Mouse (Mus musculus) frontal cortex, postnatal 36 days (tissue): ENCODE data around the gene Abcg8.
A peak's percentile ranks its signal among the peaks of the same experiment; 100 is the strongest.

Experiments
- DNase-seq, 2 experiments: peaks; one replicate each; pipeline ENCODE4 v3.0.0; 2022; ENCODE audit warnings: low spot score in 2 of 2

Gene Abcg8

GRCm38 (mm10) chr17:84709403-84709851 lies 33.3 kb downstream of the Abcg8 start:
- peak in 1 of 2 experiments; percentile 33 for DNase-seq

- peak; percentile 48 to 65 for DNase-seq
These were observed 37.6 kb downstream of the Abcg8 start for GRCm38 (mm10) chr17:84713563-84714164.

DNA sequence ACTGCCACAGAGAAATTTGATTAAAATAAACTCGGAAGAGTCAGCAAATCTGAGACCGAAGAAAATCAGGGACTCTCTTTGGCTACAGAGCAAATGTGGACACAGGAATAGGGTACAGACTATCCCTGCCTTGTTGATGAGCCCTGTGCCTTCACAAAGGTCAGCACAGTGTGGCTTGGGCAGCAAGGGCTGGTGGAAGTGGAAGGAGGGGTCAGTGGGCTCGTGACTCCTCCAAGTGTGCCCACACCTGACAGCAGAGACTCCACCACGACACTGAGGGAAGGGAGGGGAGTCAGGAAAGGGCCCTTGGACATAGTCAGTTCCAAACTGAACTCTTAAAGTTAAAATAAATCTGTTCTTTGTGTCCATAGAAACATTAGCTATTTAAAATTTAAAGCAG lies 38.8 kb downstream of the Abcg8 start:
- DNase-seq = no peak

DNA sequence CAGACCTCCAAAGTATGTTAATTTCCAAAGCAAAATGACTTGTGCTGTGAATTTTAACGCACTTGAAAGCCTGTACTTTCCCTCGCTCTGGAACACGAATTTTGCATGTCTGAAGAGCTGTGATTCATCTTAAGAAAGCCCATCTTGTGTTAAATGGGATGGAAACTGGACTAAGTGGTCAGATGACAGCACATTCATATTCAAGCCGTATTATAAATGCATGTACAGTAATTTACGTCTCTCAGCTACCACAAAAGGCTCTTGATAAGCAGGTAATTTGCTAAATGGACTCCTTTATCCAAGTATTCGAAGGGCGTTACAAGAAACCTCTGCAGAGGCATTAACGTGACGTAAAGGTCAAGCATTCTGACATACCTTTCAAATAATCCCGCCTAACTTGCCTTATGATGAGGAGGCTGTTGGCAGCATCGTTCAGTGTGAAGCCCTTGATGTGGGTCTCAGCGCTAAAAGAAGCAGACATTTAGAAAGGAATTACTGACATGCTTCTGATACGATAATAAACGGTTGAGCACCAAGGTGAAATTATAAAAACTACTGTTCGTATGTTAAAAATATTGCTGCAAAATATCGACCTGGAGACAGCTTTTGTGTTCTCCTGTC lies 40.3 kb downstream of the Abcg8 start:
- DNase-seq = no peak

DNA sequence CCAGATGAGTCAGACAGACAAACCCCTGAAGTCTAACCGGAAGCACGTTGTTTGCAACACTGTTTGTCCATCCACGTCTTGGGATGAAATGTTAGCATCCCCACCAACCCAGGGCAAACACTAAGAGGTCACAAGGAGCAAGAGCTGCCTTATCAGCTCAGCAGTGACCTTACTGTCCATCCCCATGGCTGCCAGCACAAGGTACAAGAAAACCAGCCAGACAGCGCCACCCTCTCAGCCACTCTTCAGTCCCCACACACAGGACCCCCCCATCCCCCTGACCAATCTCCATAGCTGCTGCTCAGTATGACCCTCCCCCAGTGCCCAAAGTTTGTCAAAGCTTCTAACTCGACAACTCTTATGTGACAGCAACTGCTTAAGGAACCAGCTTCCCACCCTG lies 41.3 kb downstream of the Abcg8 start:
- DNase-seq = no peak

DNA sequence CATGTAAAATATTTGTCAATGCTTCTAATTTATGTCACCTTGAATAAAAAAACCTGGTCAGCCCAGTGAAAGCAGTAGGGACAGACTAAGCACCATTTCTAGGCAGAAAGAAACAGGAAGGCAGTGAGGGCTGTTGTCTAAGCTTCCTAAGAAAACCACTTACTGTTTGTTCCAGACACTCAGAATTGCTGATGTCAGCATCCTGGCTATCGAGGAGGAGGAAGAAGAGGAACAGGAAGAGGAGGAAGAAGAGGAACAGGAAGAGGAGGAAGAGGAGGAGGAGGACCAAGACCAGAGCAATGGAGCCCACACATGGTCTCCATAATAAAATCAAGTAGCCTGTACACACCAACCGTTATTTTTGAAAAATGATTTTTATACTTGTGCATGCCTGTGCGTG lies 43.0 kb downstream of the Abcg8 start:
- no peak for DNase-seq

- DNase-seq = peak in 1 of 2 experiments; percentile 23
These were observed 47.9 kb downstream of the Abcg8 start for GRCm38 (mm10) chr17:84724028-84724427.

GRCm38 (mm10) chr17:84725163-84725562 lies 49.1 kb downstream of the Abcg8 start:
- DNase-seq = no peak

DNA sequence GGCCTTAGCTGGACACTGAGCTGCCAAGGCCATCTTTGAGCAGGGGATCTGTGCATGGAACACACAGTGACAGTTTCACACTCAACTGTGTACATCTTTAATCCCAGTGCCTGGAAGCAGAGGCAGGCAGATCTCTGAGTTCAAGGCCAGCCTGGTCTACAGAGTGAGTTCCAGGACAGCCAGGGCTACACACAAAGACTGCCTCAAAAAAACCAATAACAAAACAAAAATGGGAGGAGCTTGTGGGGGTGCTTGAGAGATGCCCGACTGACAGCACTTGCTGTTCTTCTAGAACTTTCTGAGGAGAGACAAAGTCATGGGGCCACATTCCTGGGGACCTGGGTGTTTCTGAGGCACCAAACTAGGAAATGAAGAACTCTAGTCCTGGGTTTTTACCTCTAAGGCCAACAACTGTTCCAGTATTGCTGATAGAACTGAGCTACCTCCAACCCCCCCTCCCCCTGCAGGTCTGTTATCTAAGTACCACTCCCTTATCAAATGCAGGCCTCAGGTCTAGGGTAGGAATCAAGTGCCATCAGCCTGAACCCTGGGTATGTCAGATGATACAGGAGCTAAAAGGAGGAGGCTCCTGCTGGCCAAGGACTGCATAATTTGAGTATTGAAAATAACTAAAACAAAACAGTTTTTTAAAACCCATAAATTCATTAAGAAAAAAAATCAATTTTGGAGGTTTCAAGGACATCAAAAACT lies 52.3 kb downstream of the Abcg8 start:
- no peak for DNase-seq

GRCm38 (mm10) chr17:84729140-84729539 lies 53.0 kb downstream of the Abcg8 start:
- no peak for DNase-seq

- DNase-seq = no peak
These were observed 55.3 kb downstream of the Abcg8 start for GRCm38 (mm10) chr17:84731361-84731760.

GRCm38 (mm10) chr17:84732612-84733011 lies 56.5 kb downstream of the Abcg8 start:
- DNase-seq = no peak

DNA sequence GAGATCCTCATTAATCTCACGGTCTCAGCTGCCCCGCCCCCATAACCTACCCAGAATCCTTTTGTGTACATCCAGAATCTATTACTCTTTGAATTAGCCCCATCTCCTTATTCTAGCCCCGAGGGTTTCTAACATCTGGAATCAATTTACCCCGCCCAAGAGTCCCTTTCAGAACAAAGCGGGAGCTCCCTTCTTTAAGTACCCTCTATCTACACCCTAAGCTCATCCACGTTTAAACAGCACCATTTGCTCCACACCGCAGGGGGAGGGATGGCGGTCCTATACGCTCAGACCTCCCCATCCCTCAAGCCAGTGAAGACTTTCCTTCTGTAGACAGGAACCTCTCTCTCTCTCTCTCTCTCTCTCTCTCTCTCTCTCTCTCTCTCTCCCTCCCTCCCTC lies 60.6 kb downstream of the Abcg8 start:
- DNase-seq = no peak

DNA sequence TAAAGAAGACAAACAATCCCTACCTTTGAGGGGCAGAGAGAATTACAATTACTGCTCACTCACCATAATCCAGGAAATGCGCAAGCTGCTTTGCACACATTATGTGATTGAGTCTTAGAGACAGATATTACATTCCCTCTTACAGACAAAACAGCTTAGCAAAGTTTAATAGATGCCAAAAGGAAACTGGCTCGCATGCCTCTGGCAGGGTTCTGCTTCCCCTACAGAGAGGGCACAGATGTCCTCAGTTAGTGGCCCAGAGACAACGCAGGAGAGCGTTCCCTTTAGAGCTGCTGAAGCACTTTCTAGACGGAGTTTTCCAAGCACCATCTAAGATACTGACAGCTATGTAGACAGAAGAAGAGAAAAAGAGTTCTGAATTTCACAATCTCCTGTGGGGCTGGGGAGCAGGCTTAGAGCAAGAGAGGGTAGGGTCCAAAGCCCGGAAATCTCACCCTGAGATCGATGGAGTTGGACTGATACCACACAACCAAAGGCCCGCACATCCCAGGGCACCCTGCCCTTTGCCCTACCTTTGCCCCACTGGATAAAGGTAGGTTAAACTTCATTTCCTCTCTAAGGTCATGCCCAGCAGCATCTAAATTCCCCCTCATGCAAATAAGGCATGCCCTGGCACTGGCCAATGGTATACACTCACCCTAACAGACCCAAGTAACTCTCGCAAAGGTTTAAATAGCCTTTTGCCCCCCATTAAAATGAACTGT lies 62.1 kb downstream of the Abcg8 start:
- no peak for DNase-seq

- DNase-seq = no peak
These were observed 68.2 kb downstream of the Abcg8 start for GRCm38 (mm10) chr17:84744256-84744655.

- DNase-seq = no peak
These were observed 68.9 kb downstream of the Abcg8 start for GRCm38 (mm10) chr17:84745001-84745400.

- DNase-seq = peak; percentile 22 to 55
These were observed 71.1 kb downstream of the Abcg8 start for GRCm38 (mm10) chr17:84747212-84747611.

DNA sequence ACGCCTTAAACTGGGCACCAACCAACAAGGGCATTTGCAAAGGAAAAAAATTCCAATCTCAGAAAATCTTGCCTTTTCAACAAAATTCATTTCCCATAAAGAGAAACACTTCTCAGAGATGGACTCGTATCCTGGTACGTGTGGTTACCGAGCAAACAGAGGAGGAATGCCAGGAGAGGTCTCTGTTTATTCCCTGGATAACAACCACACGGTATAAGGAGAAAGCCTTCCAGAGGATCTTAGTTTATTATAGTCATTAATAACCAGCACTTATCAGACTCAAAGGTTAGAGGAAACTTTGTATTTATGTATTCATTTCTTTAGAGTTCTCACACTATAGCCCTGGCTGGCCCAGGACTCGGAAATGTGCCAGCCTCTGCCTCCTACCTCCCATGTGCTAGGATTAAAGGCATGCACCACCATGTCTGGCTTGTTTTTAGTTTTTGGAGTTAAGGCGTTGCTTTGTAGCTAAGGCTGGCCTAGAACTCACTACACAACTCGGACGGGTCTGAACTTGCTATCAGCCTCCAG lies 72.1 kb downstream of the Abcg8 start:
- DNase-seq = no peak

DNA sequence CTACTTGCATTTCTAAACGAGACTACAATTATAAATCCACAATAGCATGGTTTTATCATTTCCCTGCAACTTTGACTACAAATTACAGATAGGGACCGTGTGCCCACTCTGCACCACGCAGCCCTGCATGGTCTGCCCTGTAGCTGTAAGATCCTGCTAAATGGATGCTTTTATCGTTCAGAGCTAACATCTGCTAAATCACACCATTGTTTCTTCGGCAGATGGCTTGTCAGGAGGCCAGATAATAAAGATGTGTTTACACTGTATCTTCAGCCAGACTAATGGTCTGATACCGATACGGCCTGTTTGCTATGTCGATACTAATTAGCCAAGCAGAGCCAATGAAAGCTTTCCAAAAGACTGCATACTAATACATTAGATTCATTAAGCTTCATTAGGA lies 73.2 kb downstream of the Abcg8 start:
- no peak for DNase-seq
